Mouse (Mus musculus): Measurements from ENCODE around the gene Pnmal2. TPM values are rescaled to one million over a fixed set of nuclear protein-coding genes. Genes with fewer than 3 reads are reported as not detected.
A peak's percentile ranks its signal among the peaks of the same experiment; 100 is the strongest.

Gene Pnmal2
- polyA plus RNA-seq, 1 experiment = 0.83 TPM

GRCm38 (mm10) chr7:16917447-16917846 lies 27.0 kb upstream of the Pnmal2 start:
- DNase-seq (ENCODE audit: low spot score) = no peak

GRCm38 (mm10) chr7:16918014-16918413 lies 26.5 kb upstream of the Pnmal2 start:
- DNase-seq (ENCODE audit: low spot score) = no peak

GRCm38 (mm10) chr7:16918670-16919069 lies 25.8 kb upstream of the Pnmal2 start:
- DNase-seq (ENCODE audit: low spot score) = no peak

- no peak for DNase-seq (ENCODE audit: low spot score)
Observed at GRCm38 (mm10) chr7:16919395-16920149, 24.9 kb upstream of the Pnmal2 start.

- DNase-seq (ENCODE audit: low spot score) = no peak
Observed at GRCm38 (mm10) chr7:16920150-16920579, 24.3 kb upstream of the Pnmal2 start.

GRCm38 (mm10) chr7:16920818-16921791 lies 23.4 kb upstream of the Pnmal2 start:
- DNase-seq (ENCODE audit: low spot score) = no peak

GRCm38 (mm10) chr7:16921881-16922335 lies 22.6 kb upstream of the Pnmal2 start:
- DNase-seq (ENCODE audit: low spot score) = no peak

GRCm38 (mm10) chr7:16922360-16922973 lies 22.0 kb upstream of the Pnmal2 start:
- no peak for DNase-seq (ENCODE audit: low spot score)

GRCm38 (mm10) chr7:16923283-16924036 lies 21.0 kb upstream of the Pnmal2 start:
- DNase-seq (ENCODE audit: low spot score) = no peak

- DNase-seq (ENCODE audit: low spot score) = peak; percentile 100
Observed at GRCm38 (mm10) chr7:16924037-16924834, 20.2 kb upstream of the Pnmal2 start, which contains the start of gene Calm3. Gene Calm3, minus strand, starts transcription at chr7:16924114.

GRCm38 (mm10) chr7:16928341-16928740 lies 16.1 kb upstream of the Pnmal2 start:
- no peak for DNase-seq (ENCODE audit: low spot score)

GRCm38 (mm10) chr7:16930850-16931249 lies 13.6 kb upstream of the Pnmal2 start:
- DNase-seq (ENCODE audit: low spot score) = no peak

- no peak for DNase-seq (ENCODE audit: low spot score)
Observed at GRCm38 (mm10) chr7:16931968-16932627, 12.4 kb upstream of the Pnmal2 start.

GRCm38 (mm10) chr7:16932704-16933577 lies 11.5 kb upstream of the Pnmal2 start:
- DNase-seq (ENCODE audit: low spot score) = no peak

- no peak for DNase-seq (ENCODE audit: low spot score)
Observed at GRCm38 (mm10) chr7:16937312-16937711, 7.2 kb upstream of the Pnmal2 start.

- DNase-seq (ENCODE audit: low spot score) = no peak
Observed at GRCm38 (mm10) chr7:16938117-16938791, 6.2 kb upstream of the Pnmal2 start.

- no peak for DNase-seq (ENCODE audit: low spot score)
Observed at GRCm38 (mm10) chr7:16940292-16940691, 4.2 kb upstream of the Pnmal2 start.

GRCm38 (mm10) chr7:16942861-16943260 lies 1.6 kb upstream of the Pnmal2 start:
- no peak for DNase-seq (ENCODE audit: low spot score)

All from urinary bladder, adult 2 months (tissue).